Mouse (Mus musculus) spleen, postnatal 4 days (tissue): ENCODE measurements around the gene Psmd8.
"Not testable (repeated sequence)": the region's sequence is repeated elsewhere in the genome, so short reads cannot be mapped to it uniquely, and the experiment has no call there.

Experiments
- DNase-seq, 2 experiments: peaks; one replicate each; pipeline ENCODE4 v3.0.0; 2022; ENCODE audit warnings: low spot score in 2 of 2

The Psmd8 gene

DNA sequence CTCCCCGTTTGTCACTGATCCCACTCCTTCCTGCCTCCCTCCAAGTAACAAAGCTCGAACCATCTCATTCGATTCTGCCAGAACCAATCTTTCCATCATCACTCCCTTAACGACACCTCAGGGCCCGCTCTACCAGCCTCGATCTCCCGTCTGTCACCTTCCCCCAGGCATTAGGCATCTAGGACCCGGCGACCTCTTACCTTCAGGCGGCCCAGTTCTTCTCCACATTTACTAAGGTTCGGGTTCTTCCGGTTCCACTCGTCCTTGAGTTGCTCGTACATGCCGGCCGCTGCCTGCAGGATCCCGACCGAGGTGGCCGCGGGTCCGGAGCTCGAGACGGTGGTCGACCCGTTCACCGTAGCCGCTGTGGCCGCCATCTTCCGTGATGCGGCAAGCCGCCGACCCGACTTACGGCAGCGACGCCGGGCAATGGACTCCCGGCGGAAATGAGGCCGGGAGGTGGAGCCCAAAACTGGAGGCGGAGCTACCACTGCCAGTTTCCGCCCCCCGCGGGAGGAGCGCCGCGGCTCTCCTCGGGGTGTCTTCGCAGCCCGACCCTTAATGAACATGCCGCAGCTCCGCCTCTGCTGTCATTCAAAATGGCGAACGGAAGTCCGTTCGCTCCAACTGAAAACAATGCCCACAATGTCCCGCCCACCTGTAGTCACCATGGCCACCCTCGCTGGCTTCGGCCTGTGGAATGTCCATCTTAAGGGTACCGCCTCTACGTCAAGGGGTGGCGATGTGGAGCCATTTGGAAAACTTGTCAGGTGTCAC, at the start of gene Psmd8:
Gene Psmd8 (minus strand): TSS at position 625 of the 777 bp plus-strand sequence.
- peak; percentile 95 to 96 for DNase-seq

DNA sequence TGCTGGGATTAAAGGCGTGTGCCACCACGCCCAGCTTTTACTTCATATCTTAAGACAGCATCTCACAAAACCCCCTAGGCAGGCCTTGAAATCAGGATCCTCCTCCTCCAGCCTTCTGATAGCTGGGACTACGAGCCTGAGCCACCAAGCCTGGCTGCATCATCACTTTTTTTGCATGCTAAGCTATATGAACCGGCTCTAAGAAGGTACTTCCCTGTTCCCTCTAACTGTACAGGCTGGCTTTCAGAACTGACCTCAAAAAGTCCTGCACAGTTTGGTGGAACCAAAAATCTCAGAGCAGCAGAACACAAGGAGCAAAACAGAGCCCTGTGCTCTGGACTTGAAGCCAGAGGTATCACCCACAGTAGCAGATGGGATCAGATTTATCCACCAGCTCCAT, 47.7 kb upstream of the Psmd8 start:
- DNase-seq = no peak

DNA sequence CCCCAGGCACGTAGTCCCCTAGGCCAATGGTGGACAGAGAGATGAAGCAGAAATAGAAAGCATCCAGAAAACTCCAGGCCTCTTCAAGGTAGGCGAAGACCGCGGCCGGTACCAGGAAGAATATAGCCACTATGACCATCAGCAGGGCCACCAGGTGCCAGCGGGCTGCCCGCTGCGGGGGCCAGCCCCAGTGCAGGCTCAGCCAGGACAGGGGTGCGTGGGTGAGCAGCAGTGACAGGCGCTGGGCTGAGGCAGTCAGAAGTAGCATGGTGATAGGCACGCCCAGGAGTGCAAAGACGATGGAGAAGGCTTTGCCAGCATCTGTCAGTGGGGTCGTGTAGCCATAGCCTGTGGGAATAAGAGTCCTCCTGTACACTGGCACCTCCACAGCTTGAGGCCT, 45.0 kb upstream of the Psmd8 start:
- no peak for DNase-seq

DNA sequence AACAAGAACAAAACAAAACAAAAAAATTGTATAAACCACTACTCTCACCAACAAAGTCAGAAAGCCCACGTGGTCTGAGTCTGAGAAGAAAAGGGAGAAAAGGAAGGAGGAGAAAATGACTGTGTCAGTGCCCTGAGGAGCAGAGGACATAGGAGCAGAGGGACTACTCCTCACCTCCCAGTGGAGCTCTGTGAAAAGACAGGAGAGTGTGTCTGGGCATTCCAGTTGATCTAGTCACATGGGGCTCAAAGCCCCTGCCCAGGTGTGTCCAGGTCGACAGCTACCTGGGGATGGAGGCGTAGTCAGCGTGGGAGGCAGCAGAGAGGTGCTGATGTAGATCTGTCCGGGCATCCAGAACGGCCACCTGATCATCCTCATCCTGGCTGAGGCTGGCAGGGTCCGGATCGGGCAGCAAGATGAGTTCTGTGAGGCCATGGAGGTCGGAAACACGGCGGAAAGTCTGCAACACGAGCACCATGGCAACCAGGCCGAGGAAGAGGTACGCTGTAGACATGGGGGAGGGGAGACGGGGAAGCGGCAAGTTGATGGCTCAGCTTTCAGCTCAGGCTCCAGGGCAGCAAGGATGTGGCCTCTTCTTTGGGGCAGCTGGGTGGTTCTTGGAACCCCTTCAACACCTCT, 44.4 kb upstream of the Psmd8 start:
- no peak for DNase-seq

DNA sequence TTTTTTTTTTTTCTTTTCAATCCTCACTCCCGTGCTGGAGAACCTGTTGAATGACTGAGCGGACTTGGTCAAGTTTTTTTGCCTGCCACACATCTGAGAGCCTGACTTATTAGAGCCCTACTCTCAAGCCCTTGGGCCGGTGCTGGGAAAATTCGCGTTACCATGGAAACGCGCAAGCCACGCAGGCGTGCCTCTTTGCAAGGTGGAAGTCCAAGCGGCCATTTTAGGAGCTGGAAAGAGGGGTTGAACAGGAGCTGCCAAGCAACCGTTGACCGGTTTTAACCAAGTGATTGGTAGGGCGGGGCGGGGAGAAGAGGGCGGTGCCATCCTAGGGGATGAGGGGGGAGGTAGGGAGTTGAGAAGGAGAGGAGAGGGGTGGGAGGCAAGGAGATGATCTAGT, 34.3 kb upstream of the Psmd8 start:
- DNase-seq = no peak

DNA sequence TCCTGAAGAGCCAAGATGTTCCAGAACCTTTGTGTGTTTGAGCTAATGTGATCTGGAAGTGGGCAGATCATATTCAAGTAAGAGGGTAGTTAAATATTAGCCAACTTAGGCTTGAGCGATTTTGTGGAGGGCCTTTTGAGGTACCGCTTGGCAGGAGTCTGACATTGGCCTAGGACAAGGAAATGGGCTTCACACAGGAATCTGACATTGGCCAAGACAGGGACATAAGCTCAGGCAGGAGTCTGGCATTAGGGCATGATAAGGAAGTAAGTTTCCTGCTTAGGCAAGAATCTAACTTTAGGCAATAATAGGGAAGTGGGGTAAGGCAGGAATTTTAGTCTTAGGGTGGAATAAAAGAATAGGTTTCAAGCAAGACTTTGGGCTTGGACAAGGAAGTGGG, 33.7 kb upstream of the Psmd8 start:
- DNase-seq = no peak

DNA sequence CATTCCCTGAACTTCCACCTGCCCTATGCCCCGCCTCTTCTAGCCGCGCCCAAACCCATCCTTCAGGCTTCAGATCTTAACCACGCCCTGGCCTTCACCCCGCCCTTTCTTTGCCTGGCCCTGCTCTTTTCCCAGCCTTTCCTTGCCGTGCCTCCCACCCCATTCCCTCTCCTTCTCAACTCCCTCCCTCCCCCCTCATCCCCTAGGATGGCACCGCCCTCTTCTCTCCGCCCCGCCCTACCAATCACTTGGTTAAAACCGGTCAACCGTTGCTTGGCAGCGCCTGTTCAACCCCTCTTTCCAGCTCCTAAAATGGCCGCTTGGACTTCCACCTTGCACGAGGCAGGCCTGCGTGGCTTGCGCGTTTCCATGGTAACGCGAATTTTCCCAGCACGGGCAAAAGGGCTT, 33.2 kb upstream of the Psmd8 start, which contains the start of gene Catsperg1:
Gene Catsperg1 (minus strand): TSS at position 361 of the 408 bp plus-strand sequence.
- no peak for DNase-seq

DNA sequence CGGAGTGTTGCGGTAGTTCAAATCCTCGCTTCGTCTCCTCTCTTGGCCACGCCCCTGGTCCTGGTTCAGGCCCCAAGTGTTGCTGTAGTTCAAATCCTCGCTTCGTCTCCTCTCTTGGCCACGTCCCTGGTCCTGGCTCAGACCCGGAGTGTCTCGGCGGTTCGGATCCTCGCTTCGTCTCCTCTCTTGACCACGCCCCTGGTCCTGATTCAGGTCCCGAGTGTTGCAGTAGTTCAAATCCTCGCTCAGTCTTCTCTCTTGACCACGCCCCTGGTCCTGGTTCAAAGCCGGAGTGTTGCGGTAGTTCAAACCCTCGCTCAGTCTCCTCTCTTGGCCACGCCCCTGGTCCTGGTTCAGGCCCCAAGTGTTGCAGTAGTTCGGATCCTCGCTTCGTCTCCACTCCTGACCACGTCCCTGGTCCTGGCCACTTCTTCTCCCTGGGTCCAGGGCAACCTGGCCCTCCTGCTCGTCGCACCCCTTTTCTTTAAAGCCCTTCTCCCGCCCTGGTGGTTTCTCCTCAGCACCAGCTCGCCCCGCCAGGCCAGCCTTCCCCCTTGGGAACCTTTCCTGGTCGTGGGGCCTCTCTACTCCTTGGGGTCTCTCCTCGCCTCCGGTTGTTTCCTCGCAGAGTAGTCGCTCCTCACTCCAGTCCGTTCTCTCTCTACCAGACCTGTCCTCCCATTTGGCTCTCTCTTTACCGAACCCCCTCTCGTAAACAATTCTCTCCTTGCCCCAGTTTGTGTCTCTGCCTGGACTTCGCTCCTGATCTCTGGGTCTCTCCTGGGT, 32.5 kb upstream of the Psmd8 start:
- not testable (repeated sequence) for DNase-seq

DNA sequence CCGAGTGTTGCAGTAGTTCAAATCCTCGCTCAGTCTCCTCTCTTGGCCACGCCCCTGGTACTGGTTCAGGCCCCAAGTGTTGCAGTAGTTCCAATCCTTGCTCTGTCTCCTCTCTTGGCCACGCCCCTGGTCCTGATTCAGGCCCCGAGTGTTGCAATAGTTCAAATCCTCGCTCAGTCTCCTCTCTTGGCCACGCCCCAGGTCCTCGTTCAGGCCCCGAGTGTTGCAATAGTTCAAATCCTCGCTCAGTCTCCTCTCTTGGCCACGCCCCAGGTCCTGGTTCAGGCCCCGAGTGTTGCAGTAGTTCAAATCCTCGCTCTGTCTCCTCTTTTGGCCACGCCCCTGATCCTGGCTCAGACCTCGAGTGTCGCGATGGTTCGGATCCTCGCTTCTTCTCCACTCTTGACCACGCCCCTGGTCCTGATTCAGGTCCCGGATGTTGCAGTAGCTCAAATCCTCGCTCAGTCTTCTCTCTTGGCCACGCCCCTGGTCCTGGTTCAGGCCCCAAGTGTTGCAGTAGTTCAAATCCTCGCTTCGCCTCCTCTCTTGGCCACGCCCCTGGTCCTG, 31.8 kb upstream of the Psmd8 start:
- no peak for DNase-seq

DNA sequence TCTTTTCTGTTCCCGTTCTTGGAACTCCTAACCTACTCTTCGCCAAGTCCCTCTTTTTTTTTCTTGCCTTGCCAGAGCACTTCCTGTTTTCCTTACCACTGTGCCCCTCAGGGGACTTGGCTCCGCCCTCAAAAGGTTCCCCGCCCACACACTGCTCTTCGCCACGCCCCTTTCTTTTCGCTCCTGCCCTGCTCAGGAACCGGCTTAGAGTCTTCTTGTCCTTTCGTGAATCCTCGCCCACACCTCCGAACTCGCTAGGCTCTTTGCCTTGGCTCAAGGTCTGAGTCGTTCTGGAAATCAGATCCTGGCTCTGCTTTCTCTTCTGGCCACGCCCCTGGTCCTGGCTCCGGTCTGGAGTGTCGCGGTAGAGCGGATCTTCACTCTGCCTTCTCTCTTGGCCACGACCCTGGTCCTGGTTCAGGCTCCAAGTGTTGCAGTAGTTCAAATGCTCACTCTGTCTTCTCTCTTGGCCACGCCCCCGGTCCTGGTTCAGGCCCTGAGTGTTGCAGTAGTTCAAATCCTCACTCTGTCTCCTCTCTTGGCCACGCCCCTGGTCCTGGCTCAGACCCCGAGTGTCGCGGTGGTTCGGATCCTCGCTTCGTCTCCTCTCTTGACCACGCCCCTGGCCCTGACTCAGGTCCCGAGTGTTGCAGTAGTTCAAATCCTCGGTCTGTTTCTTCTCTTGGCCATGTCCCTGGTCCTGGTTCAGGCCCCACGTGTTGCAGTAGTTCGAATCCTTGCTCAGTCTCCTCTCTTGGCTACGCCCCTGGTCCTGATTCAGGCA, 31.1 kb upstream of the Psmd8 start:
- DNase-seq = peak; percentile 85 to 88

DNA sequence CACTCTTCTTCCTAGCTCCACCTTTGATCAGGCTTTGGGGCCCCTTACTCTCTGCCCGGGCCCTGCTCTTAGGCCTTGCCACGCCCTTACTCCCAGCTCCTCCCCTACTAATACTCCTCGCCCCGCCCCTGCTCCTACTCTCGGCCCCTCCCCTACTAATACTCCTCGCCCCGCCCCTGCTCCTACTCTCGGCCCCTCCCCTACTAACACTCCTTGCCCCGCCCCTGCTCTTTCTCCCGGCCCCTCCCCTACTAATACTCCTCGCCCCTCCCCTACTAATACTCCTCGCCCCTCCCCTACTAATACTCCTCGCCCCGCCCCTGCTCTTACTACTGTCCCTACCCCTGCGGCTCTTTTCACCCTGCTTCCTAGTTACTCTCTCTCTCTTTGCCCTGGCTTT, 30.5 kb upstream of the Psmd8 start:
- peak; percentile 62 to 70 for DNase-seq

DNA sequence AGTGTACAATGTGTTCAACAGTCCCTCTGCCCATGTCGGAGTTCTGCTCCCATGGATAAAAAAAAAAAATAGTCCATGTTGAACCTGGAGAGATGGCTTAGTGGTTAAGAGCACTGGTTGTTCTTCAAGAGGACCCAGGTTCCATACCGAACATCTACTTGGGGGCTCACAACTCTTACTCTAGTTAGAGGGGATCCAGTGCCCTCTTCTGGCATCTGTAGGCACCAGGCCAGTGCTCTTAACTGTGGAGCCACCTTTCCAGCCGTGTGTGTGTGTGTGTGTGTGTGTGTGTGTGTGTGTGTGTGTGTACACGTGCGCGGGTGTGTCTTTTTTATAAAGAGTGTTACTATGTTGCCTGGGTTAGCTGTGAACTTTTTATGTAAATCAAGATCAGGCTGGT, 22.1 kb upstream of the Psmd8 start:
- no peak for DNase-seq

DNA sequence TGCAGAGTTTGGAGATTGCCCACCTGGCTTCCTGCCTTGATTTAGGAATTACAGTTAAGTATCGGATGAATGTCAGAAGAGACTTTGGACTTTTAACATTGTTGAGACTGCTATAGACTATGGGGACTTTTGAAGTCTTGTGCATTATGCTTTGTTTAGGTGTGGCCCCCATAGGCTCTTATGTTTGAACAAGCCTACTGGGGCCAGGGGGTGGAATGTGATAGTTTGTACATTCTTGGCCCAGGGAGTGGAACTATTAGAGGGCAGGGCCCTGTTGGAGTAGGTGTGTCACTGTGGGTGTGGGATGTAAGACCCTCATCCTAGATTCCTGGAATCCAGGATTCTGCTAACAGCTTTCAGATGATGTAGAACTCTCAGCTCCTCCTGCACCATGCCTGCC, 13.7 kb upstream of the Psmd8 start:
- DNase-seq = not testable (repeated sequence)

DNA sequence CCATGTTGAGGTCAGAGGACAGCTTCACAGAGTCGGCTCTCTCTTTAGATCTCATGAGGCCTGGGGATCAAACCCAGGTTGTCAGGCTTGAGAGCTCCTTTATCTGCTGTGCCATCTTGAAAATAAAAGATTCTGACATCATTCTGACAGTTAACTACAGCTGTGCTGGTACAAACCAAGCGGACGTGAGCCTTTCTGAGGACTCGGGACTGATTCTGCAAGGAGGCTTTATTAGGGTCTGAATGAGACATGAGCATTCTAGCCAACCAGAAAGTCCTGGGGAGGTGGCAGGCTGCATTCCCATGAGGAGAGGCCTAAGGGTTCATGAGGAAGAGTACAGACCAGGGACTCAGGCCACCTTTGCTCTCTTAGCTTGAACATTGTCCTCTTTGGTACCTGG, 822 bp upstream of the Psmd8 start:
- DNase-seq = not testable (repeated sequence)

DNA sequence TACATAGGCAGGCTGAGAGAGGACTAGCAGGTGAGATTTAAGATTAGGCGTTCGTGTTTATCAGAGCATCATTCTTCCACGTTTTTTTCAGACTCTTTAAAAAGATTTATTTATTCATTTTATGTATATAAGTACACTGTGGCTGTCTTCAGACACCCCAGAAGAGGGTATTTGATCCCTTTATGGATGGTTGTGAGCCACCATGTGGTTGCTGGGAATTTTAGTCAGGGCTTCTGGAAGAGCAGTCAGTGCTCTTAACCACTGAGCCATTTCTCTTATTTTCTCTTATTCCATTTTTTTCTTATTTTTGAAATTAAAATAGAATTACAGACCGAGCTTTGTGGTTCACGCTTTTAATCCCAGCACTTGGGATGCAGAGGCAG, 344 bp upstream of the Psmd8 start:
- no peak for DNase-seq

DNA sequence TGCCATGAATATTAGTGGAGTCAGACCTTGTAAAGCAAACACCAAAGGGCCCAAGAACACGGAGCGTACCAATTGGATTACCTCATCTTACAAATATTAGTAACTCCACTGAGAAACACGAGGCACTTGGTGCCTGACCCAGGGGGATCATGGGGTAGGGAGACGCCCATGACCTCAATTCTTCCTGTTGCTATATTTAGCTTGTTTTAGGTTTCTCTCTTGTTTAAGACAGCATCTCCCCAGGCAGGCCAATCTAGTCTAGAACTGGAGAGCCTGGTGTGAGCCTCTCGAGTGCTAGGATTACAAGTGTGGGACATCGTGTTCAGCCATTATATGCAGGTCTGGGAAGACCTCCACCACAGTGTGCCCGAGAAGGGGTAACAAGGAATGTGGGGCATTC, 1.2 kb downstream of the Psmd8 start:
- DNase-seq = no peak

DNA sequence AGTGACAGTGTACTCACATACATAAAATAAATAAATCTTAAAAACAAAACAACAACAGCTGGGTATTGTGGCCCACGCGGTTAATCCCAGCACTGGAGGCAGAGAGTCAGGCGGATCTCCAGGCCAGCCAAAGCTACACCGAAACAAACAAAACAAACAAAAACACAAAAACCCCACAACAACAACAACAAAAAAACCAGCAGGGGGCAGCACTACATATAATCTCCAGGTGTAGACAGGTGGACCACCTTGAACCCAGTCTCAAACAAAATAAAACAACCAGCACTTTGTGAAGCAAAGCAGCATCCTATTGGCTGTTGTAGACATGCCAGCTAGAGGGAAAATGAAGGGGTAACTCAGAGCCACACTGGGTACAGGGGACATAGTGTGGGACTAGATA, 2.4 kb downstream of the Psmd8 start:
- DNase-seq = no peak

DNA sequence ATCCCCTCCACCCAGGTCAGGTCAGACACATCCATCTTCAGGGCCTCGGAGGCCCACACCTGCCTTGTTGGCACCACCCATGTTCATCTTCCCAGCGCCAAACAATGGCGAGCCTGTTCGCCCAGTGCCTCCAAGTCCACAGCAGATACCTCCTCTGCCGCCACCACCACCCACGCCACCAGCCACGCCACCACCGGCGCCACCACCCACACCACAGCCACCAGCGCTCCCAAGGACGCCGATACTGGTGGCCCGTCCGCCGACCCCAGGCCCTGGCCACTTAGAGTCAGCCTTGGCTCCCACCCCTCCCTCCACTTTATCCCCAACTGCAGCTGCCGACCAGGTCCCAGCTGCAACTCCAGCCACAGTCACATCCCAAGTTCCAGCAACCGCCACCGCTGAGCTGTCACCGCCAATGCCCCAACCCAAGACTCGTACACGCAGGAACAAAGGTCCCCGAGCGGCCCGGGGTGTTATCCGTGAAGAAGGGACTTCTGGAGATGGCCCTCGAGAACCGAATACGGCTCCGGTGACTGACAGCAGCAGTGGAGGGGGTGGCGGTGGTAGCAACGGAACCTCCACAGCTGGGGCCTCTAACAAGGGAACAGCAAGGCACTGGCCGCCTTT, 8.0 kb downstream of the Psmd8 start:
- DNase-seq = no peak

DNA sequence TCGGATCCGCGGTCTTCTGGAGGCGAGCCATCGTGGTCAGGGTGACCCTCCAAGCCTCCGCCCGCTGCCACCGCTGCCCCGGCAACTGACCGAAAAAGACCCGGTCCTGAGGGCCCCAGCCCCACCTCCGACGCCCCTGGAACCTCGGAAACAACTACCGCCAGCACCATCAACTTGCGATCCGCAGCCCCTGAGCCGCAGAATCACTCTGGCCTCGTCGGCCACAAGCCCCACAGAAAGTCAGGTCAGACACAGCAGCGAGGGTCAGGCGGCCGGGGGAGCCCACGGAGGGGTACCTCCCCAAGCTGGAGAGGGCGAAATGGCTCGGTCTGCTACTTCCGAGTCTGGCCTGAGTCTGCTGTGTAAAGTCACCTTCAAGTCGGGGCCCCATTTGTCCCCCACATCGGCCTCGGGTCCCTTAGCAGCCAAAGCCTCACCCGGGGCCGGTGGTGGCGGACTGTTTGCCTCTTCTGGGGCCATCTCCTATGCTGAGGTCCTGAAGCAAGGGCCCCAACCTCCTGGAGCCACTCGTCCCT, 8.9 kb downstream of the Psmd8 start:
- DNase-seq = no peak

DNA sequence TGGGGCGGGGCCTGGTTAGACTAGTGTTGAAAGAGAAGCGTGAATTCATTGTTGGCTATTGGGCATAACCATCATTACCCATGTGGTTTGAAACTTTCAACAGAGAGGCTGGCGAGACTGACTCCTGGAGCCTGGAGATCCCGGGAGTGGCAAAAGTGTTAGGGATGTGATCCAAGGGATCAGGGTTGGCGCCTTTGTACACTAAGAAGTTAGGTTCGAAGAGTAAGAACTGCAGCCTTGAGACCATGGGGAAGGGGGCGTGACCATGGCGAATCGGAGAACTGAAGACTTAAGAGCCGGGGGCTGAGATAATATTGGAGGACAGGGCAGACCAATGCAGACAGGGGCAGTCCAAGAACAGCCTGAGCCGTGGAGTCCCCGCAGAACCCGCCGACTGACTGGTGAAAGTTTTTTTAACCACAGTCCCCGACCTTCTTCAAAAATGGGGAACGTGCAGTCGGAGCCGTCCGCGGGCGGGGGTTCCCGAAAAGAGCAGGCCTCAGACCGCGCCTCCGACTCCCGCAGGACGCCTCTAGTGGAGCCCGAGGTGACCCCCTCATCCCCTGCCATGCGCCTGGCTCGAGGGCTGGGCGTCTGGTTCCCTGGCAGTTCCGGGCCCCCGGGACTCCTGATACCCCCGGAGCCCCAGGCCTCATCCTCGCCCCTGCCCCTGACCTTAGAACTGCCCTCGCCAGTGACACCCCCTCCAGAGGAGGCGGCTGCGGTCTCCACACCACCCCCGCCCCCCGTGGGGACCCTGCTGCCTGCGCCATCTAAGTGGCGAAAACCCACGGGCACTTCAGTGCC, 9.5 kb downstream of the Psmd8 start:
- peak in 1 of 2 experiments; percentile 77 for DNase-seq
